Mouse (Mus musculus) T-cell, adult 2 months (primary cell): ENCODE data around the gene Ap1g1.

ENCODE experiments used
- DNase-seq: peaks from one replicate; pipeline ENCODE4 v3.0.0; 2022; ENCODE audit warnings: low spot score

The Ap1g1 gene

DNA sequence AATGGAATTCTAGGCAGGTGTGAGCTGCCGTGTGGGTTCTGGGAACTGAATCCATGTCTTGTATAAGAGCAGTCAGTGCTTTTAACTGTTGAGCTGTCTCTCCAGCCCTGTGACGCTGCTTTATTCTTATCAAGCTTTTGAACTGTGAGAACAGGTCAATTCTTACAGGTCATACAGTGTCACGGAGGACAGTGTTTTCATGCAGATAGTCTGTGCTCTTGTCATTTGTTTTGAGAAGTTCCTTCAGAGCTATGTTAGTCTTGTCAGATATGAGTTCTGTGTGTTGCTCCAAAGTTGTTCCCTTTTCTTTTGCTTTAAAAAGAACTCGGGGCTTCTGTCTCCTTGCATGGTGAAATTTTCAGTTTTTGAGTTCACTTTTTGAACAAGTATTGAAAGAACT, 2.2 kb downstream of the Ap1g1 start:
- DNase-seq, result no peak

DNA sequence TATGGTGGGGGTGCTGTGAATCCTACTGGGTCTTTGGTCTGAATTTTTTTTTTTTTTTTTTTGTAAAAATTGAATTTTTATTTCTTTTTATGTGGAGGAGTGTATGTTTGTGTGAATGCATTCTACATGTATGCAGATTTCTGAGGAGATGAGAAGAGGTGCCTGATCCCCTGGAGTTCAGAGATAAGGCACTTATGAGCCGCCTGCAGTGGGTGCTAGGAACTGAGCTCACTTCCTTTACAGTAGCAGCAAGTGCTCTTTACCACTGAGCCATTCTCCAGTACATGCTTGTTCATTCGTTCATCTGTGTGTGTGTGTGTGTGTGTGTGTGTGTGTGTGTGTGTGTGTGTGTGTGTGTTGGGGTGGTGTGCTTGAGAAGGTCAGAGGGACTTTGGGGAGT, 12.6 kb downstream of the Ap1g1 start:
- no peak for DNase-seq

DNA sequence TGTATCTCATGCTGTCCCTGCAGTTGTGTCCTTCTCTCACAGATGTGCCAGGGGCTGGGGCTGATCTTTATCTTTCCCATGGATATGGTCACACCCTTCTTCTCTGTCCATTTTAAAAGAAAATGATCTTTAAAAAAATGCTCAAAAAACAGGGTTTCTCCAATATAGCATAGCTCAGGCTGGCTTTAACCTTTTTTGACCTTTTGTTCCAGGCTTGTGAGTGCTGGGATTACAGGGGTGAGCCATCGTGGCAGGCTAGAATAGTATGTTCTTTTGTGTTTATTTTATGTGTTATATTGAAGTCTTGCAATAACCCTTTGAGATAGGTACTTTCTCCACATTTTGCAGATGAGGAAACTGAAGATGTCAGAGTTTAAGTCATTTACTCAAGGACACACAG, 16.8 kb downstream of the Ap1g1 start:
- no peak for DNase-seq

DNA sequence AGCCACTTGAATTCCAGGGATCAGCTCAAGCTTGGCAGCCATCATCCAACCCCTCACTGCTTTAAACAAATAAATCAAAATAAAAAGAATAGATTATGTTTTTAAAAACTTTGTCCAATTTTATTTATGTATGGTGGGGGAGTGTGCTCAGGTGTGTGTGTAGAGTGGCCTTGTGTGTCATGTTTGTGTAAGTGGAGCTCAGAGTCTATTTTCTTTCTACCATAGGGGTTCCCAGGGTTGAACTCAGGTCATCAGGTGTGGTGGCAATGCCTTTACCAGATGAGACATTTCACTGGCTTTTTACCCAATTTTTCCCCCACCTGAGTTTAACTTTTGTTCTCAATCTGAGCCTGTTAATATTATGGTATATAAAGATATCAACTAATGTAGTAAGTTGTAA, 20.4 kb downstream of the Ap1g1 start:
- no peak for DNase-seq

DNA sequence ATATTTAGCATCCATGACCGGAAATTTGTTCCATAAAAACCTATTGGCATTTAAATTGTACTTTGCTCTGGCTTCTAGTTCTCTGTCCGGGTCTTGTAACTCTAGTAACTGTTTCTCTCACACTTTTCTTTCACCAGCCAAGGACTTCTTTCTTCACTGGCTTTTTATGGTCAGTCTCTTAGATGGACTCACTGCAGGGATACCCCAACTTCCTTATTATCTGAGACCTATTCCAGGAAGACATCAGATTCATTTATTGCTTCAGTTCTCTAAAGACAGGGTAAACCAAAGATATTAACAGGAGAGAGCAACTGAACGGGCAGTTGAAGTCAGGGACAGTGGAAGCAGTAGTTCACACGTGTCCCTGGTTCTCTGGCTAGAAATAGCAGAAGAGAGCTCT, 20.9 kb downstream of the Ap1g1 start:
- no peak for DNase-seq

DNA sequence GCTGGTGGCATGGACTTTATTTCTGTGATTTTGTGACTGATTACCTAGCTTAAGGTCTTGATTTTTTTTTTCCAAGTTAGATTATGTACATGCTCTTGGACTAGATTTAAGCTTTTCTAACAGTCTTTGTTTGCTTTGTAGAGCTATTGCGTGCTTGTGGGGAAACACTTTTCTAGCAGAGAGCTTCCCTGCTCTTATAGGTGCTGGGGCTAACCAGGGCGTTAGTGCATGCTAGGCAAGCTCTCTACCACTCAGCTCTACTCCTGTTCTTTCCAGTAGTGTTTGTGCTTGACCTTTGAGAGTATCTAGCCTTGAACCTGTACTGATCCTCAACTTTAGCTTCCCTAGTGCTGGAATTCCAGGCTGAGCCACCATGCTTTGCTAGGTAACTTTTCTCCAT, 22.0 kb downstream of the Ap1g1 start:
- DNase-seq, result no peak

DNA sequence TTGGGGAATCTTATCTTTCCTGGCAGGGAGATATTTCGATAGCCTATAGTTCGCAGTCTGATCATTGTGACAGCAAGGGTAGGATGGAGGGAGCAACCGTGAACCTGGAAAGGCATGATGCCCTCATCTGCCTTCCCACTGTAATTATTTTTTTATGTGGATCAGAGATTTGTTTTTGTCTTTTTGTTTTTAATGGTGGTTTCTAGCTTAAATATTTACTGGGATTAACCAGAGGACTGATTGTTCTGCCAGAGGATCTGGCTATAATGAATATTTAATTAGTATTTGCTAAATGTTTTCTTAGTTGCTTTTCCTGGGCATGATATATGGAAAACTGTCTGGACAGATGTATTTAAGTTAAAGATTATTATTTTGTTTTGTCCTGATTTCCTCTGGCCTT, 24.9 kb downstream of the Ap1g1 start:
- DNase-seq, result no peak

DNA sequence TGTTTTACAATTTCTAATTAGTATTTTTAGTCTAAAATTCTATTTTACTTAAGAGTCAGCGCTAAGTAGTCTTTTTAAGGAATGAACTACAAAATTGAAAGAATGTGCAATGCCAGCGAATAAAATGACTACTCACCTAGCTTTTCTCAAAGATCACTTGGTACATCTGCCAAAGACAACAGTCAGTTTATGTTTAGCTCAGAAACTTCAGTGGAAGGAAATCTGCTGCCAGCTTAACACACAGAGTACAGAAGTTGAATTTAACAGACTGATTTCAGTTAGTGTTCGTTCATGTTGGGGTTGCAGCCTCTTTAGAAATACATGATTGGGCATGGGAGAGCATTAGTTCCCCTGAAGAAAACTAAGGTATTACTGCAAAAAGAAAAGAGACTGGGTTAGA, 25.4 kb downstream of the Ap1g1 start:
- DNase-seq, result no peak

DNA sequence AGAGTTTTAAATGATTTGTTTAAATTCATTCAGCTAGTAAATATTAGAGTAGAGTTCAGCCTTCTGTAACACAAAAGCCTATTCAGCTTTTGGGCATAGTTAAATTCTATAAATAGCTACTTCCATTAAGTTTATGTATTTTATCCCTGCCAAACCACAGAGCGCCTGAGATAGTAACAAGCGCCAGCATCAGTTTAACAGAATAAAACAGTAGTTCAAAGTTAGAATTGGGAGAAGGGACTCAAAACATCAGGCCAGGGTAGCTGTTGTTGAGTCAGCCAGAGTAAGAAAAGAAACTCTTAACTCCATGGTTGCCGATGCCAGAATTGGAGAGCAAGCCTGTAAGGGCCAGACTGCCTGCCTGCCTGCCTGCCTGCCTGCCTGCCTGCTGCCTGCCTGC, 28.2 kb downstream of the Ap1g1 start:
- DNase-seq, result no peak

DNA sequence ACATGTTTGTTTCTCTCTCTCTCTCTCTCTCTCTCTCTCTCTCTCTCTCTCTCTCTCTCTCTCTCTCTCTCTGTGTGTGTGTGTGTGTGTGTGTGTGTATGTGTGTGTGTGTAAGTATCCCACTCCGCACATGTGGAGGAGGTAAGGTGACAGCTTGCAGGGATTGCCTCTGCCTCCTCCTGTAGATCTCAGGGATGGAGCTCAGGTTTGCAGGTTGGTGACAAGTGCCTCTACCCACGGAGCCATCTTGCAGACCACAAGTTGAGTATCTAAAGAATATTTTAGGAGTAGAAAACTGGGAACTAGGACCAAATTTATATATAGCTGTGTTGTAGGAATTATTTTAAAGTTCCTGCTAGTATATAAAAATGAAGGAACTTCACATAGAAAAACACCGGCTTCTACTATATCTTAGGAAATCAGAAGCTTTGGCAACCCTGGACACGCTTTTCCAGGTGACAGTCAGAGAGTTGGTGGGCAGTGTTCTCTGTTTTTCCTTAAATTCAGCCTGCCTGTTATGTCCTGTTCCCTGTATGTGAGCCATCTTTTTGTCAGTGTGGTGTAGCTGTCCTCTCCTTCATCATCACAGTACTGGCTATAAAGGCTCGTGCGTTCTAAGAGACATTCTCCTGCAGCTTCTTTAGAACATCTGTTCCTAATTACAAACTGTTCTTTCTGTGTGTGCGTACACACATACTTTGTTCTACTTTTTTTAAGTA, 29.2 kb downstream of the Ap1g1 start:
- DNase-seq, result no peak

DNA sequence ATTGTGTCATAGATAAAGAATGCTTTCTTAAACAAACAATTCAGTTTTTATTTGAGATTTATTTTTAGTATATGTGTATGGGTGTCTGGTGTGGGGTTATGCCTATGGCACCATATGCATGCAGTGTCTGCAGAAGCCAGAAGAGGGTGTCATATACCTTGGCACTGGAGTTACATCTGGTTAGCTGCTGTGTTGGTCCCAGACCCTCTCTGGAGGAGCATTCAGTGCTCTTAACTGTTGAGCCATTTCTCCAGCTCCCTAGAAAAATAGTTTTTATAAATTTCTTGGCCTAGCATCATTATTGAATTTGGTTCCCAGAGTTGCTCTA, 29.7 kb downstream of the Ap1g1 start:
- no peak for DNase-seq

DNA sequence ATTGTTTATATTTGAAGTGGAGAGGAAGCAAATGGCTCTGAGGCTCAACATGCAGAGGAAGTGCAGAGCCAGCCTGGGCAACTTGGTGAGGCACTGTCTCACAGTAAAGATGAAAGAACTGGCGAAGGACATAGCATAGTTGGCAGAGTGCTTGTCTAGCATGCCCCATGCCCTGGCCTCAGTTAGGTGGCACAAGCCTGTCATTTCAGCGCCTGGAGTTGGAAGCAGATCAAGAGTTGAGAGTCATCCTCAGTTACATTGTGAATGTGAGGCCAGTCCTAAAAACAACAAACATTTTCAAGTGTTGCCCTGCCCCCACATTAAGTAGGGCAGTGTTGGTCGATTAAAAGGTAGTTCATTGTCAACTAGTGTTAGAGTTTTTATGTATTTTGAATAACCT, 32.1 kb downstream of the Ap1g1 start:
- no peak for DNase-seq

DNA sequence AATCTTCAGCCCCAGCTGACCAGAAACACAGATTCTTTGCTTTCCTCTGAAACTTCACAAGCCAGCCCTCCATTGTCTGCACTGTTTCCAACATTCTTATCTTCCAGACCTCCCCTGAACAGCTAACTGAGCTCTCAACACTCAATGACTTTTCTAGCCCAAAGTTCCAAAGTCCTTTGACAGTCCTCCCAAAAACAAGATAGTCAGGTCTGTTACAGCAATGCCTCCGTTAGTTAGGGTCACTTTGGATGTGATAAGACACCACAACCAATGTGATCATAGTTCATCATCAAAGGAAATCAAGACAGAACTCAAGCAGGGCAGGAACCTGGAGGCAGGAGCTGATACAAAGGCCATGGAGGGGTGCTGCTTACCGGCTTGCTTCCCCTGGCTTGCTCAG, 36.9 kb downstream of the Ap1g1 start:
- DNase-seq, result no peak

DNA sequence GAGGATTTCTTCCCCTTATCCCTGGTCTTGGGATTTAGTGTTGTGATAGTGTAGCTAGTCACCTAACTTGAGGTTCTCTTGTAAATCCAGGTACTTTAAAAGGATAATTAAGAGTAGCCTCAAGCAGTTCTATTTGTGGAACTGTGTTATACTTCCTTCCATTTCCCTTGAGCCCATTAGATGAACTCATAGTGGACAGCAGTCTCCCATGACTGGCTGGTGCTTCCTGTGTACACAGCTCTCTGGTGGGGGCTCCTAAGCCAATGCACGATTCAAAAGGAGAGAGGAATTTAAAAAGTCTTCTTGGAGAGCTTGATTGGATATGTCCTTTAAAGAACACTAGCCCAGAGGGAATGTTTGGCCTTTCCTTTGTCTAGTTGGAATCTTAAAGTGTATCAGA, 39.6 kb downstream of the Ap1g1 start:
- no peak for DNase-seq

DNA sequence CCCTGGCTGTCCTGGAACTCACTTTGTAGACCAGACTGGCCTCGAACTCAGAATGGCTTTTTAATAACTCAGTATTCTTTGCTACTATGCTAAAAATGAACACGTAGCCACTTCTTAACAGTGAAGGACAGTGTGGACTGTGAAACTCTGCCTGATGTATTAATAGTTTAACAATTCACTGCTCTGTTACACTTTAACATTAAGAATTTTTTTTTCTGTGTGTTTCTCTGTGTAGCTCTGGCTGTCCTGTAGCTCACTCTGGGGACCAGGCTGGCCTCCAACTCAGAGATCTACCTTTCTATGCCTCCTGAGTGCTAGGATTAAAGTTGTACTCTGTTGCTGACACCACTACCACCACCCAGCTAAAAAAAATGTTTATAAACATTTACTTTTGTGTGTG, 45.2 kb downstream of the Ap1g1 start:
- DNase-seq, result no peak

DNA sequence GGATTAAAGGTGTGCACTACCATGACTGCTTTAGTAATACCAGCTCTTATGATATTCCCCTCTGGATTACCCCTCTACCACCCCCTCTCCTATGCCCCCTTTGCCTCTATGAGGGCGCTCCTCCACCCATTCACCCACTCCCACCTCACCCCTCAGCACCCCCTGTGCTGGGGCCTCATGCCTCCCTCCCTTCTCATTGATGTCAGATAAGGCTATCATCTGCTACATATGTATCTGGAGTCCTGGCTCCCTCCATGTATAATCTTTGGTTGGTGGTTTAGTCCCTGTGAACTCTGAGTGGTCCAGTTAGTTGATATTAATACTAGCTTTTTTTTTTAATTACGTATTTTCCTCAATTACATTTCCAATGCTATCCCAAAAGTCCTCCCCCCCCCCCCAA, 61.5 kb downstream of the Ap1g1 start:
- DNase-seq, result no peak

DNA sequence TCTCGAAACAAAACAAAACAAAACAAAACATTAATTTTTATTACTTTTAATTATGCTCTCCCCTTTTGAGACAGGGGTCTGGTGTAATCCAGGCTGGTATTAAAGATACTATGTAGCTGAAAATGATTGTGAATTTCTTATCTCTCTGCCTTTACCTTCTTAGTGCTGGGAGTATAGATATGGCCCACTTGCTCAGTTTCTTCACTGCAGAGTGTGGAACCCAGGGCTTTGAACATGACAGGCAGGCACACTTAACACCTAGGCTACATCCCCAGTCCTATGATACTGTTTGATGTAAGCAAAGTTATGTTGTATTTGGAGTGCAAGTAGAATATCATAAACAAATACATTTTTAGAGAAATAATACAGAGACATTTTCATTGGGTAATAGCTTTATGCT, 64.1 kb downstream of the Ap1g1 start:
- DNase-seq, result no peak

DNA sequence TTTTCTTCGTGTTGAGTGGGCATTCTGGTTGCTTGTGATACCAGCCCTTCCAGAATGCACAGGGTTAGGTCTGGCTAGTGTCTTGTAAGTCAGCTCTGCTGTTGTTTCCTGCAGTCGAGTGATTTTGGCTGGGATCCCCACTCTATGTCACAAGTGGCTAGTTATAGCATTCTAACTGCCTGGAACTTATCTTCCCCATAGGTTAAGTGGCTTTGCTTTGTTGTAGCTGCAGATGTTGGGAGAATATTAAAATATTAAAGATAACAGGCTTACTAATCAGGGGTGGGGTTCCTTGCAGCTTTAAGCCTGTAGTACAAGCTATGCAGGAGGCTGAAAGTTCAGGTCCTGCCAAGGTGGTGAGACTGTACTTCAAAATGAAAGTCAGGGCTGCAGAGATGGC, 69.5 kb downstream of the Ap1g1 start:
- no peak for DNase-seq

DNA sequence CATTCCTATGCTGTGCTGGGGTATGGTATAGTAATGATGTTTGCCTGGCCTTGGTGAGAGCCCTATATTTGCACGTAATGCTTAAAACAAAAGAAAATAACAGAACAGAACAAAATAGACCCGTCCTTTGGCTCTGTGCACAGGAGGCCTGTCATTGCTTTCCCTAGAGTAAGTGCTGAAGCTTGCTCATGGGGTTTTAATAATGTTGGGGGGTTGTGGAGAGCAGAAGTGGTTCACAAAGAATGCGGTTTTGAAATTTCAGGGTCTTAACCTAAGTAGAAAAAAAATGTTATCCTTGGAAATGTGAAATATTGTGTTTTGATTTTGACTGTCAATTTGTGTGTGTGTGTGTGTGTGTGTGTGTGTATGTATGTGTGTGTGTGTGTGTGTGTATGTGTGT, 70.6 kb downstream of the Ap1g1 start:
- no peak for DNase-seq

DNA sequence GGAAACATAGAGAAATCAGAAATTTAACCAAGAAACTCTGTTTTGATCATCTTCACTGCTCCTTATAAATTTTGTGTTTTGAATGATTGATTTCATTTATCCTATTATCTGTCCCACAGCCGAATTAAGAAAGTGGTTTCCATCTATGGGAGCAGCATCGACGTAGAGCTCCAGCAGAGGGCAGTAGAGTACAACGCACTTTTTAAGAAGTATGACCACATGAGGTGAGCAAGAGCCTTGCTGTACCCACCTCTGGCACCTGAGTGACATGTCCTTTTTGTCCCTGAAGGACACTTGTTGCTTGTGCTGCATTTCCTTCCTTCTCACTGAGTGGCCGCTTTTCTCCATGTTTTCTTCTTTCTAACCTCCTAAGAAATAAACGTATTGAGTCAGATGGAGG, 75.1 kb downstream of the Ap1g1 start:
- peak; percentile 56 for DNase-seq

DNA sequence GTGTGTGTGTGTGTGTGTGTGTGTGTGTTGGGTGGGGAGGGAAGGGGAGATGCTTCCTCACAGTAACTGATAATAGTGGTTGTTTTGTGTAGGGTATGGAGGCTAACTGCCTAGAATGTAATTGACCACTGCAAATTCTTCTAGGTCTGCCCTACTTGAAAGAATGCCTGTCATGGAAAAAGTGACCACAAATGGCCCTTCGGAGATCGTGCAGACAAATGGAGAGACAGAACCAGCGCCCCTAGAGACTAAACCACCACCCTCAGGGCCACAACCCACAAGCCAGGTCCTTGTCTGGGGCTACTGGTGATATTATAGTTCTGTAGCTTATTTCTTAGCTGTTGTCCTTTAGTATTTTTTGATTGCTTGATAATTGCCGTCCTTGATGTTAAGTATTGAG, 76.2 kb downstream of the Ap1g1 start:
- DNase-seq, result no peak

DNA sequence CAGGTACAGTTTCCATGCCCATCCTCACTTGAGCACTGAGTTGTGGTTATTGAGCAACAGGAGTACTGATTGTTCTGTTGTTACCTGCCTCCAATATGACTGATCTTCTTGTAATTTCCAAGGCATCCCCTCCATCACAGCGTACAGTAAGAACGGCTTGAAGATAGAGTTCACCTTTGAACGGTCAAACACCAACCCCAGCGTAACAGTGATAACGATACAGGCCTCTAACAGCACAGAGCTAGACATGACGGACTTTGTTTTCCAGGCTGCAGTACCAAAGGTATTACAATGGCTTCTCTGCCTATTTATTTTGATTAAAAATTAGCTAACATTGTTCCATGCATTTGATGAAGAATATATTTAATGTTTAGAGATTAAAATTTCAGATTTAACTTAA, 77.1 kb downstream of the Ap1g1 start:
- DNase-seq, result no peak

DNA sequence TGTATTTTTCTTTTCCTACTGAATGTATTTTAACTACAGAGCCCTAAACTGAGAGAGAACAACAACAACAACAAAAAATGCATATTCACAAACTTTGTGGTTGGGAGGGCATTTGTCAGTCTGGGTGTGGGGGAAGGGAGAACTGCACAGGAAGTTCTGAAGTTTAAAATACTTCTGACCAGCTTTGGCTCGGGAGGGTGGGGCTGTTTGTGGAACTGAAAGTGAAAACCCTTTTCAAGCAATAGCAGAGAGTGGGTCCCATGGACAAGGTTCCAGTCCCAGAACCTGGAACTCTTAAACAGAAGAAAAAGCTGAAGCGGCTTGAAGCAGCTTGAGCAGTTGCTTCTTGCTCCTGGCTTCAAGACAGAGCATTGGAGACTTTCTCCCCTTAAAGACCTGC, 85.0 kb downstream of the Ap1g1 start:
- DNase-seq, result peak; percentile 31

DNA sequence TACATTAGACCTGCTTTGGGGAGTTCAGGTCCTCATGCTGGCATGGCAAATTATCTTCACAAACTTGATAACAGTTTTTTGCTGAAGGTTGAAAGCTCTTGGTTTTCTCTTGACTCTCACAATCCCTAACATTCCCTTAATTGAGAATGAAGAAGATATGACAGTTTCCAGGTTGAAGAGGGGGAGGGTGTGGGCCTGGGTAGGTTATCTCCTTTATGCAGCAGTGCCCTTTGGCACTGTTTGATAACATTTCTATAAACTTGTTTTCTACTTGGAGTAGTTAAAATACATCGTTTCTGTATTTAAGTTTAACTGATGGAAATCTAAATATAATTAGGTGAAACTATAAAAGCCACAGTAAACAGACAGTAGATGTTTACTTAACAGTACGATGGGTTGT, 86.4 kb downstream of the Ap1g1 start:
- no peak for DNase-seq

DNA sequence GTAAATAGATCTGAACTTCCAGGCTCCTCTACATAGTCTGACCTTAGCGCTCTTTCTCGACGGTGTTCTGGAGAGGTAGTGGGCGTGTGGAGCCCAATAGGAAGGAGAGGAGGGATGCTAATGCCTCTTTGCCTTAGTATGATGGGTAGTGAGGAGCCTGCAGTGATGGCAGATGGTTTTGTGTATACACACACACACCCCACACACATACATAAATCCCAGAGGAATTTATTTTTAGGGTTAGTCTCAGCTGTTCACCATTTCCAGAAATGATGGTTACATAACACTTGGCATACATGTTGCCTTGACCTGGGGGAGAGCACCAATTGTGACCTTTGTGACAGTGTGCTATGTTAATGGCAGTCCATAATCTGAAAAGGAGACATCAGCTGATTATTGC, 87.2 kb downstream of the Ap1g1 start:
- DNase-seq, result no peak
